Mouse (Mus musculus) left cerebral cortex, adult 11 months (tissue): ENCODE results near the gene Olfr201.
"Not testable (repeated sequence)": the region's sequence is repeated elsewhere in the genome, so short reads cannot be mapped to it uniquely, and the experiment has no call there.

Source experiments
- DNase-seq: peaks from one replicate; pipeline ENCODE4 v3.0.0; 2022; ENCODE audit warnings: low spot score

The Olfr201 gene

GRCm38 (mm10) chr16:59272532-59272931 is at the start of gene Olfr201:
Gene Olfr201 (minus strand): TSS chr16:59272632.
- DNase-seq: not testable (repeated sequence)

- no peak for DNase-seq
Measured at GRCm38 (mm10) chr16:59318148-59318547, 45.7 kb upstream of the Olfr201 start, which contains the start of gene Olfr204. Gene Olfr204 (minus strand): TSS chr16:59318248.

GRCm38 (mm10) chr16:59298581-59298980 is 26.1 kb upstream of the Olfr201 start, which contains the start of gene Olfr203:
Gene Olfr203 (plus strand): TSS chr16:59298881.
- DNase-seq: no peak

GRCm38 (mm10) chr16:59287576-59287975 is 15.1 kb upstream of the Olfr201 start:
- not testable (repeated sequence) for DNase-seq

- DNase-seq: no peak
Measured at GRCm38 (mm10) chr16:59286693-59287092, 14.3 kb upstream of the Olfr201 start, which contains the start of gene Olfr202. Gene Olfr202 (minus strand): TSS chr16:59286793.

GRCm38 (mm10) chr16:59283476-59283875 is 11.0 kb upstream of the Olfr201 start:
- DNase-seq: no peak

GRCm38 (mm10) chr16:59280542-59280941 is 8.1 kb upstream of the Olfr201 start:
- no peak for DNase-seq

GRCm38 (mm10) chr16:59269097-59269496 is 3.3 kb downstream of the Olfr201 start:
- DNase-seq: not testable (repeated sequence)

GRCm38 (mm10) chr16:59249684-59250083 is 22.7 kb downstream of the Olfr201 start:
- DNase-seq: no peak

GRCm38 (mm10) chr16:59219667-59220066 is 52.8 kb downstream of the Olfr201 start, which contains the start of gene Olfr199:
Gene Olfr199 (minus strand): TSS chr16:59219767.
- DNase-seq: not testable (repeated sequence)

GRCm38 (mm10) chr16:59217861-59218260 is 54.6 kb downstream of the Olfr201 start:
- DNase-seq: not testable (repeated sequence)
